In the genomic region with DNA sequence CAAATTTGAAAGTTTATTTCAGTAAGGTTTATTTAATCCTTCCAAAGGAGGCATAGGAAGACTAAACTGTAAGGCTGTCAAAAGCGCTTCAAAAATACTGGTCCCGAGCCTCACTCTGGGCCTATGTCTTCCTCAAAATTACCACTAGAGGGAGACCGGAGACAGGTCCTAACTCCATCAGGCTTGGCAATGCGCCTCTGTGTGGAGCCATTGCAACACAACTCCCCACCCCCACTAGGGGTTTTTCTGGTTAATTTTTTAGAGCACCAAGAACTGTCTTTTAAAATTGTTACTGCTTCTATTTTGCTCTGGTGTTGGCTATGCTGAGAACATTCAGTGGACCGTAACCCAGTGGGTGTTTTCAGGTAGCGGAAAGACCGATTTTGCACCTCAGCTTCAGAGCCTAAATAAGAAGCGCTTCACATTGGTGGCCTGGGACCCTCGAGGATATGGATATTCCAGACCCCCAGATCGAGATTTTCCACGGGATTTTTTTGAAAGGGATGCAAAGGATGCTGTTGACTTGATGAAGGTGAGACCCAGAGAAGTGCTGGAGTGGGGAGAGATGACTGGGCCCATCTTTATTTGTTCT, we compare ENCODE assay signal across 9 mouse cellular contexts. TPM values are rescaled to one million over a fixed set of nuclear protein-coding genes. Genes with fewer than 3 reads are reported as not detected.
DNase-seq lines count a peak whose midpoint lies in the region; ATAC-seq and TF ChIP-seq lines count a peak whose summit lies in the region.
"Had no signal": no experiment of that assay in that cellular context is flagged by ENCODE, and none has a peak within 500 bp of the region (broad histone marks: within the 10 kb centered on the region; RNA-seq: fewer than 3 reads in every experiment).

No protein-coding gene starts in this region.

- peak; percentile 94 for DNase-seq in kidney, postnatal 0 days (ENCODE audit: low spot score)
- no peak for DNase-seq in liver, embryonic 11.5 days (ENCODE audit: low spot score)
- peak; percentile 50 to 71 for DNase-seq in natural killer cell, adult 2 months (ENCODE audit: low spot score in 2 of 2)

- no peak overlapping the region for H3K4me3 ChIP-seq in C2C12 (ENCODE audit: insufficient read depth, poor library complexity, severe bottlenecking)
- H3K4me3 ChIP-seq in bone marrow macrophage, adult 2 months (ENCODE audit: insufficient read depth, low read length) = no peak overlapping the region
- H3K4me3 ChIP-seq in heart, embryonic 12.5 days = no peak overlapping the region
- H3K4me3 ChIP-seq in kidney, postnatal 0 days (replicated peaks; ENCODE audit: low read depth, low read length) = no peak overlapping the region
- H3K4me3 ChIP-seq in liver, embryonic 11.5 days (ENCODE audit: low read depth, low read length) = no peak overlapping the region
- H3K4me3 ChIP-seq in stomach, embryonic 14.5 days (ENCODE audit: low read depth, low read length) = no peak overlapping the region
- H3K4me3 ChIP-seq: embryonic facial prominence, embryonic 12.5 days had no signal

- whole genome bisulfite sequencing in heart, embryonic 12.5 days = 43% methylated on average over 11 of the region's 11 CpGs
- 38% methylated on average over 11 of the region's 11 CpGs for WGBS in kidney, postnatal 0 days
- 43% methylated on average over 11 of the region's 11 CpGs for WGBS in liver, embryonic 11.5 days
- WGBS in stomach, embryonic 14.5 days = 42% methylated on average over 11 of the region's 11 CpGs

- H3K27me3 ChIP-seq in C2C12 (ENCODE audit: control insufficient read depth, insufficient read depth, insufficient read length) = no peaks in the 10 kb centered on the region
- no peaks in the 10 kb centered on the region for H3K27me3 ChIP-seq in heart, embryonic 12.5 days (replicated peaks)
- no peaks in the 10 kb centered on the region for H3K27me3 ChIP-seq in kidney, postnatal 0 days (ENCODE audit: insufficient read depth, low read length)
- H3K27me3 ChIP-seq in liver, embryonic 11.5 days (replicated peaks; ENCODE audit: control insufficient read depth, insufficient read depth, low read length) = no peaks in the 10 kb centered on the region
- H3K27me3 ChIP-seq in stomach, embryonic 14.5 days (ENCODE audit: control insufficient read depth, insufficient read depth, low read length) = no peaks in the 10 kb centered on the region
- H3K27me3 ChIP-seq: embryonic facial prominence, embryonic 12.5 days had no signal

- no peak overlapping the region for H3K27ac ChIP-seq in bone marrow macrophage, adult 2 months (ENCODE audit: insufficient read depth, low read depth, low read length)
- H3K27ac ChIP-seq in heart, embryonic 12.5 days (ENCODE audit: poor library complexity, severe bottlenecking) = no peak overlapping the region
- H3K27ac ChIP-seq in kidney, postnatal 0 days = no peak overlapping the region
- H3K27ac ChIP-seq in liver, embryonic 11.5 days (ENCODE audit: low read depth, low read length) = no peak overlapping the region
- H3K27ac ChIP-seq in stomach, embryonic 14.5 days (ENCODE audit: low read length) = no peak overlapping the region
- H3K27ac ChIP-seq: embryonic facial prominence, embryonic 12.5 days had no signal

- no peak overlapping the region for H3K9ac ChIP-seq in heart, embryonic 12.5 days
- H3K9ac ChIP-seq in kidney, postnatal 0 days (ENCODE audit: low read depth, low read length) = no peak overlapping the region
- no peak overlapping the region for H3K9ac ChIP-seq in liver, embryonic 11.5 days (ENCODE audit: low read depth, low read length)
- no peak overlapping the region for H3K9ac ChIP-seq in stomach, embryonic 14.5 days (replicated peaks; ENCODE audit: low read depth, low read length)
- H3K9ac ChIP-seq: embryonic facial prominence, embryonic 12.5 days had no signal

- H3K36me3 ChIP-seq in C2C12 (ENCODE audit: control insufficient read depth, insufficient read depth) = no peaks in the 10 kb centered on the region
- peaks cover 44% of the 10 kb centered on the region for H3K36me3 ChIP-seq in heart, embryonic 12.5 days
- peaks cover 17% of the 10 kb centered on the region; the same call in 1 of the 2 replicates for H3K36me3 ChIP-seq in kidney, postnatal 0 days (ENCODE audit: insufficient read depth, low read length)
- no peaks in the 10 kb centered on the region for H3K36me3 ChIP-seq in liver, embryonic 11.5 days (ENCODE audit: control insufficient read depth, insufficient read depth, low read length)
- H3K36me3 ChIP-seq in stomach, embryonic 14.5 days (ENCODE audit: control insufficient read depth, insufficient read depth, low read length) = peaks cover 15% of the 10 kb centered on the region; the same call in 1 of the 2 replicates

- H3K9me3 ChIP-seq in heart, embryonic 12.5 days (replicated peaks) = no peaks in the 10 kb centered on the region
- H3K9me3 ChIP-seq in kidney, postnatal 0 days (replicated peaks; ENCODE audit: low read length) = no peaks in the 10 kb centered on the region
- no peaks in the 10 kb centered on the region for H3K9me3 ChIP-seq in liver, embryonic 11.5 days (ENCODE audit: control insufficient read depth, low read length)
- H3K9me3 ChIP-seq in stomach, embryonic 14.5 days (ENCODE audit: control insufficient read depth, low read depth, low read length) = no peaks in the 10 kb centered on the region
- H3K9me3 ChIP-seq: embryonic facial prominence, embryonic 12.5 days had no signal

- peaks cover 29% of the 10 kb centered on the region for H3K4me1 ChIP-seq in bone marrow macrophage, adult 2 months (ENCODE audit: control insufficient read depth, insufficient read depth, low read length)
- 0 out of 2 replicates have a peak, but pooled peaks cover 3% of the 10 kb centered on the region for H3K4me1 ChIP-seq in heart, embryonic 12.5 days (replicated peaks)
- H3K4me1 ChIP-seq in kidney, postnatal 0 days (replicated peaks; ENCODE audit: insufficient read depth, low read length) = no peaks in the 10 kb centered on the region
- H3K4me1 ChIP-seq in liver, embryonic 11.5 days (replicated peaks; ENCODE audit: control insufficient read depth, insufficient read depth, low read length) = no peaks in the 10 kb centered on the region
- H3K4me1 ChIP-seq in stomach, embryonic 14.5 days (ENCODE audit: control insufficient read depth, insufficient read depth, low read length) = 0 out of 2 replicates have a peak, but pooled peaks cover 3% of the 10 kb centered on the region
- H3K4me1 ChIP-seq: embryonic facial prominence, embryonic 12.5 days had no signal

- H3K79me3 ChIP-seq in C2C12 (ENCODE audit: low read depth) = no peaks in the 10 kb centered on the region

- TF ChIP-seq CTCF in C2C12 (IDR thresholded peaks at IDR 0.05; ENCODE audit: control insufficient read depth, insufficient read depth, insufficient read length) = peak; percentile 56
- peak; percentile 95 for TF ChIP-seq CTCF in bone marrow macrophage, adult 2 months (IDR thresholded peaks at IDR 0.05; ENCODE audit: low read depth, low read length)
- peak; percentile 93 for TF ChIP-seq CTCF in kidney, postnatal 0 days (IDR thresholded peaks at IDR 0.05; ENCODE audit: low read depth)

- no peak overlapping the region for H3ac ChIP-seq in C2C12 (ENCODE audit: control insufficient read depth, insufficient read length, low read depth)

- ATAC-seq in erythroblast, adult 5-6 weeks (replicated peaks; ENCODE audit: low FRiP score, poor library complexity, severe bottlenecking) = peak; percentile 87
- peak; percentile 69; the same call in 1 of the 2 replicates for ATAC-seq in heart, embryonic 12.5 days (ENCODE audit: insufficient number of reproducible peaks, low FRiP score)
- peak; percentile 86 for ATAC-seq in kidney, postnatal 0 days (replicated peaks; ENCODE audit: low FRiP score, low read depth)
- ATAC-seq in liver, embryonic 11.5 days (replicated peaks; ENCODE audit: low FRiP score) = peak; percentile 80
- peak; percentile 86 for ATAC-seq in stomach, embryonic 14.5 days (ENCODE audit: insufficient number of reproducible peaks, insufficient read depth, low FRiP score, low read depth)

- no peaks in the 10 kb centered on the region for H3K79me2 ChIP-seq in C2C12 (ENCODE audit: control insufficient read depth, insufficient read depth)

- no peak overlapping the region for H3K4me2 ChIP-seq in heart, embryonic 12.5 days
- H3K4me2 ChIP-seq in kidney, postnatal 0 days (ENCODE audit: low read length) = no peak overlapping the region
- H3K4me2 ChIP-seq in liver, embryonic 11.5 days = no peak overlapping the region
- H3K4me2 ChIP-seq in stomach, embryonic 14.5 days (replicated peaks; ENCODE audit: low read depth, low read length) = no peak overlapping the region
- H3K4me2 ChIP-seq: embryonic facial prominence, embryonic 12.5 days had no signal

- no peak for TF ChIP-seq POLR2A in bone marrow macrophage, adult 2 months (IDR thresholded peaks at IDR 0.05; ENCODE audit: borderline replicate concordance, low read depth, low read length)

RNA-seq across cellular contexts. Expression of gene Bphl, which starts 9.1 kb away (rescaled TPM):
- polyA plus RNA-seq in C2C12 (2012; fragmentation: generic; extraction: Trizol) = 11.7 TPM
- 44.5 and 48.4 TPM in 2 replicates for polyA plus RNA-seq in bone marrow macrophage, adult 2 months (2012; ENCODE audit: insufficient read depth, insufficient read length, missing spikeins)
- 4.8 and 9.4 TPM in 2 replicates for total RNA-seq in erythroblast, adult 5-6 weeks (2015; ENCODE audit: low replicate concordance)
- total RNA-seq in erythroblast, adult 5-6 weeks (2017; ENCODE audit: low replicate concordance) = 0.94 and 7.2 TPM in 2 replicates
- polyA plus RNA-seq in heart, embryonic 12.5 days (2016; fragmentation: Nextera tagmentation; extraction: Ambion mirVana) = 44.4 and 50.5 TPM in 2 replicates
- polyA plus RNA-seq in kidney, postnatal 0 days (2015; fragmentation: Nextera tagmentation; extraction: Ambion mirVana) = 168 and 174 TPM in 2 replicates
- 32.8 and 35.3 TPM in 2 replicates for polyA plus RNA-seq in liver, embryonic 11.5 days (2014; fragmentation: Nextera tagmentation; extraction: Ambion mirVana)
- 36.1 and 38.4 TPM in 2 replicates for polyA plus RNA-seq in stomach, embryonic 14.5 days (2014; fragmentation: Nextera tagmentation; extraction: Ambion mirVana)

RNA-seq across cellular contexts. Expression of gene Tubb2a, which starts 31.3 kb away (rescaled TPM):
- polyA plus RNA-seq in C2C12 (2012; fragmentation: generic; extraction: Trizol) = 304 TPM
- polyA plus RNA-seq in bone marrow macrophage, adult 2 months (2012; ENCODE audit: insufficient read depth, insufficient read length, missing spikeins) = 77.8 and 92.5 TPM in 2 replicates
- 6.0 and 7.7 TPM in 2 replicates for total RNA-seq in erythroblast, adult 5-6 weeks (2015; ENCODE audit: low replicate concordance)
- 8.9 and 9.5 TPM in 2 replicates for total RNA-seq in erythroblast, adult 5-6 weeks (2017; ENCODE audit: low replicate concordance)
- polyA plus RNA-seq in heart, embryonic 12.5 days (2016; fragmentation: Nextera tagmentation; extraction: Ambion mirVana) = 111 and 117 TPM in 2 replicates
- polyA plus RNA-seq in kidney, postnatal 0 days (2015; fragmentation: Nextera tagmentation; extraction: Ambion mirVana) = 169 and 170 TPM in 2 replicates
- 81.0 and 87.9 TPM in 2 replicates for polyA plus RNA-seq in liver, embryonic 11.5 days (2014; fragmentation: Nextera tagmentation; extraction: Ambion mirVana)
- polyA plus RNA-seq in stomach, embryonic 14.5 days (2014; fragmentation: Nextera tagmentation; extraction: Ambion mirVana) = 213 and 217 TPM in 2 replicates

RNA-seq across cellular contexts. Expression of gene Serpinb6a, which starts 43.9 kb away (rescaled TPM):
- 323 TPM for polyA plus RNA-seq in C2C12 (2012; fragmentation: generic; extraction: Trizol)
- polyA plus RNA-seq in bone marrow macrophage, adult 2 months (2012; ENCODE audit: insufficient read depth, insufficient read length, missing spikeins) = 737 and 743 TPM in 2 replicates
- total RNA-seq in erythroblast, adult 5-6 weeks (2015; ENCODE audit: low replicate concordance) = 12.9 and 23.2 TPM in 2 replicates
- 19.1 and 20.9 TPM in 2 replicates for total RNA-seq in erythroblast, adult 5-6 weeks (2017; ENCODE audit: low replicate concordance)
- polyA plus RNA-seq in heart, embryonic 12.5 days (2016; fragmentation: Nextera tagmentation; extraction: Ambion mirVana) = 46.5 and 47.8 TPM in 2 replicates
- polyA plus RNA-seq in kidney, postnatal 0 days (2015; fragmentation: Nextera tagmentation; extraction: Ambion mirVana) = 78.2 and 85.1 TPM in 2 replicates
- 23.6 and 24.1 TPM in 2 replicates for polyA plus RNA-seq in liver, embryonic 11.5 days (2014; fragmentation: Nextera tagmentation; extraction: Ambion mirVana)
- polyA plus RNA-seq in stomach, embryonic 14.5 days (2014; fragmentation: Nextera tagmentation; extraction: Ambion mirVana) = 73.7 and 78.6 TPM in 2 replicates

RNA-seq across cellular contexts. Expression of gene Ripk1, which starts 44.4 kb away (rescaled TPM):
- 10.0 TPM for polyA plus RNA-seq in C2C12 (2012; fragmentation: generic; extraction: Trizol)
- polyA plus RNA-seq in bone marrow macrophage, adult 2 months (2012; ENCODE audit: insufficient read depth, insufficient read length, missing spikeins) = 53.5 and 63.4 TPM in 2 replicates
- 5.6 and 16.7 TPM in 2 replicates for total RNA-seq in erythroblast, adult 5-6 weeks (2015; ENCODE audit: low replicate concordance)
- total RNA-seq in erythroblast, adult 5-6 weeks (2017; ENCODE audit: low replicate concordance) = 7.0 and 14.8 TPM in 2 replicates
- polyA plus RNA-seq in heart, embryonic 12.5 days (2016; fragmentation: Nextera tagmentation; extraction: Ambion mirVana) = 11.0 and 12.1 TPM in 2 replicates
- polyA plus RNA-seq in kidney, postnatal 0 days (2015; fragmentation: Nextera tagmentation; extraction: Ambion mirVana) = 16.3 and 17.2 TPM in 2 replicates
- polyA plus RNA-seq in liver, embryonic 11.5 days (2014; fragmentation: Nextera tagmentation; extraction: Ambion mirVana) = 18.6 and 23.4 TPM in 2 replicates
- polyA plus RNA-seq in stomach, embryonic 14.5 days (2014; fragmentation: Nextera tagmentation; extraction: Ambion mirVana) = 20.2 and 24.3 TPM in 2 replicates
